Mouse (Mus musculus) layer of hippocampus, adult 9-10 months (tissue): ENCODE measurements at regions not wholly inside any gene's neighbourhood (a gene's known extent, or its start where the extent isn't known, plus 50 kb on each side); places are given as distances from the start of the nearest gene placed in this dataset.
A peak's percentile ranks its signal among the peaks of the same experiment; 100 is the strongest.
"Not testable (repeated sequence)": the region's sequence is repeated elsewhere in the genome, so short reads cannot be mapped to it uniquely, and the experiment has no call there.

ENCODE experiments used
- DNase-seq: peaks from one replicate; pipeline ENCODE4 v3.0.0; 2022; ENCODE audit warnings: low spot score

- DNase-seq = no peak
Observed at GRCm38 (mm10) chrX:50675356-50675755, 165.5 kb upstream of the Stk26 start.

GRCm38 (mm10) chrX:50657835-50658565, 182.8 kb upstream of the Stk26 start:
- peak; percentile 30 for DNase-seq

DNA sequence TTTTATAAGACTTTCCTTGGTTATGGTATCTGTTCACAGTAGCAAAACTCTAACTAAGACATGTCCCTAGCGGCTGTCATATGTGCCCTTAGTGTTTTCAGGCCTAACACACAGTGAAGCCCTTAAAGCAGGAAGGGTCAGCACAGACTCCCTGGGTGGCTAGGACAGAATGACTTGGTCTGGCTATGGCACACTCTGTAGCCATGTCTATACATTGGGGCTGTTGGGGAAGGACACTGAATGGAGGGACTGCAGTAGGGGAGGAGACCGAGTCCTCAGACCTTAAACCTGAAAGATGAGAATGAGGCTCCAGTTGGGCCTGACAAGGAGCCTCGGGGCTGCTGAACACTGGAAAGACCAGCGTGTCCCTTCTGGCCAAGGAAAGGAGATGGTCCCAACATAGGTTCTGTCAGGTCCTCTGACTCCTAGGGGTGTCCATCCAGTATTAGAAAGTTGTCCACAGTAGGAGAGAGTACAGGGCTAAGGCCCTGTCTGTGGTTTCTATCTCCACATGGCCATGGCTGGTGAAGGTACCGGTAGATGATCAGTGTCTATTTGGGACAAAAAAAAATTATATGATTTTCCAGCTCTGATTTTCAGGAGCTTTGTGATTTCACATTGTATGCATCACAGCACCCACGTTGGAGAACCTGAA, 183.5 kb upstream of the Stk26 start:
- DNase-seq = no peak

DNA sequence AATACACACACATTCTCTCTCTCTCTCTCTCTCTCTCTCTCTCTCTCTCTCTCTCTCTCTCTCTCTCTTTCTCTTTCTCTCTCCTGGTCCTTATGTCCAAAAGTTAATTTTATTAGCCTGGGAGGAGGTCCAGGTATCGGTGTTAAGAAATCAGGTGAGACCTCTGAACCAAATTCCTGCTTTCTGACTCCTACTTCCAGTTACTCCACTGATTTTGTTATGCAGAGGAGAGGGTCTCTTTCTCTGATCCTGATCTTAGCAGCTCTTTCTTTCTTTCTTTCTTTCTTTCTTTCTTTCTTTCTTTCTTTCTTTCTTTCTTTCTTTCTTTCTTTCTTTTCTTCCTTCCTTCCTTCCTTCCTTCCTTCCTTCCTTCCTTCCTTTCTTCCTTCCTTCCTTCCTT, 185.5 kb upstream of the Stk26 start:
- not testable (repeated sequence) for DNase-seq

DNA sequence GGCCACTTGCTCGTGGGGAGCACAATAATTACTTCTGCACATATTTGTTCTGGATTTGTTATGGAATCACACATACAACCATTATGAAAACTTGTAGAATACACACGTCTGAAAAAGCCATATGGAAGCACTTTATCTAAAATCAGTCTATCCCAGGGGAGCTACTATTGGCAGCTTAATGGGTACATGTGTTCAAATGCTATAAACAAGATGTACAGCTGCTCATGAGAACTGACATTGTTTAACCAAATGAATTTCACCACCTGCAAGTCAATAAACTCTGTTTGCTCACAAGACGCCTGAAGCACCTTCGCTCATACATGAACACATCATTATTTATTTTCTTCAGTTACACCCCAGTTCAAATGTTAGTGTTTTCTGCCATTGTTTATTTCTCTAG, 199.5 kb upstream of the Stk26 start:
- DNase-seq = no peak

DNA sequence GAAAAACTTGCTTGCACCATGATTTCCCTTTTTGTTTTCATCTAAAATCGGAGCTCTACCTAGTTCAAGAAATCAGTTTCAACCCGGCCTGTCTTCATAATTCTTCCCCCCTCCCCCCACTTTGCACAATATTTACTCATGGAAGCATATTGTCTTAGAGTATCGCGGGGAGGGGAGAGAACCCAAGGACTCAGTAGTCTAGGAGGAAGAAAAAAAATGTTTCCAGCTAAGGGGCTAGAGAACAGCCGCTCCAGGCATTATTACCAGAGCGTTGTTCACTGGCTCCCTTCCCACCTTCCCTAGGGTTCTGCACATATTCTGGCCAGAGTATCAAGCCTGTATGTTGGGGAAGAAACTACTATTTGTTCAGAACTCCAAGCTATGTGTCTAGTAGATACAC, 205.2 kb upstream of the Stk26 start:
- no peak for DNase-seq

- no peak for DNase-seq
Observed at GRCm38 (mm10) chrX:50634842-50635615, 205.8 kb upstream of the Stk26 start.

DNA sequence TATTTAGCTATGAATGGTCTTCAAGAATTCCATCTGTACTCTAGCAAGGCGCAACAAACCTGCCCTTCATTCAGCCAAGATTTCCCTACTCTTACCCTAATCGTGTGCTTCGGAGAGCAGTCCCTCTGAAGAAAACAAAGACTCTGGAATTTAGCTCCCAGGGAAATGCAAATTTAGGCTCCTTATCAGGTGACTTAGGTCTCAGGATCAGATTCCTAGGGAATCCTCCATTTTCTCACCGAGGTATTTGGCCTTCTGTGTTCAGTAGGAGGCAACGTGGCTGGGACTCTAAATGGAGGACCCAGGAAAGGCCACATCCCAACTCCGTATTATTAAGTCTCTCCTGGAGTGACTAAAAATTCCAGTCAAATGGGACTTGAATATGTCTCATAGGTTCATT, 204.2 kb upstream of the Olfr1324 start:
- DNase-seq = no peak

GRCm38 (mm10) chrX:50625336-50625735, 197.0 kb upstream of the Olfr1324 start:
- DNase-seq = no peak

- DNase-seq = peak; percentile 83
Observed at GRCm38 (mm10) chrX:50622984-50623455, 194.7 kb upstream of the Olfr1324 start.

GRCm38 (mm10) chrX:50620909-50621308, 192.6 kb upstream of the Olfr1324 start:
- peak; percentile 71 for DNase-seq

GRCm38 (mm10) chrX:50619919-50620318, 191.6 kb upstream of the Olfr1324 start:
- DNase-seq = peak; percentile 86

GRCm38 (mm10) chrX:50618936-50619335, 190.6 kb upstream of the Olfr1324 start:
- DNase-seq = no peak

GRCm38 (mm10) chrX:50616920-50617319, 188.6 kb upstream of the Olfr1324 start:
- peak; percentile 85 for DNase-seq

DNA sequence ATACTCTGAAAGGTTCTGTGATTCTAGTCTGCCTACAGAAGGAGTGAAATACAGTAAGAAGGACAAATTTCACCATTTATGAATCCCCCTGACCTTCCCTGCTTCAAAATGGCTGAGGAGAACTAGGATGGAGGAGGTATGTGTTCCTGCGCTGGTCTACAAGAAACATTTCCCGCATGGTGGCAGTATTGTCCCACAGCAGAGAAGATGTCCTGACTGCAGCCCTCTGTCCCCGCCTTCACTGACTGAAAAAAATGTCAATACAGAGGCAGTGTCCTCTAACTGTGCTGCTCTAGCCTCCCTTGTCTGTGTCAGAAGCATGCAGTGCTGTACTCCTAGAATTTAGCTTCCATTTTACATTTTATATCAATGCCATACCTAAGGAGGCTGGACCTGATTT, 186.6 kb upstream of the Olfr1324 start:
- DNase-seq = peak; percentile 96

GRCm38 (mm10) chrX:50614367-50614766, 186.1 kb upstream of the Olfr1324 start:
- DNase-seq = peak; percentile 84

- DNase-seq = peak; percentile 98
Observed at GRCm38 (mm10) chrX:50611765-50612591, 183.7 kb upstream of the Olfr1324 start.

DNA sequence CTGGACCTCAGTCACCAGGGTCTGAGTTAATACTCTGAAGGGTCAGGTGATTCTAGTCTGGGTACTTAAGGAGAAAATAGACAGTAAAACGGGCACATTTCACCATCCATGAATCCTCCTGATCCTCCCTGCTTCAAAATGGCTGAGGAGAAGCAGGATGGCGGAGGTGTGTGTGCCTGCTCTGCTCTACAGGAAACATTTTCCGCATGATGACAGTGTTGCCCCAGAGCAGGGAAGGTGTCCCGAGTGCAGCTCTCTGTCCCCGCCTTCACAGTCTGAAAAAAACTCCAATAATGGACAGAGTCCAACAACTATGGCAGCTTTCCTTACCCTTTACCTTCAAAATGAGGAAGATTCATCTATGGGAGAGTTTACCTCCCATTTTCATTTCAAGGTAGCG, 179.8 kb upstream of the Olfr1324 start:
- DNase-seq = not testable (repeated sequence)

GRCm38 (mm10) chrX:50607636-50608035, 179.3 kb upstream of the Olfr1324 start:
- peak; percentile 94 for DNase-seq

DNA sequence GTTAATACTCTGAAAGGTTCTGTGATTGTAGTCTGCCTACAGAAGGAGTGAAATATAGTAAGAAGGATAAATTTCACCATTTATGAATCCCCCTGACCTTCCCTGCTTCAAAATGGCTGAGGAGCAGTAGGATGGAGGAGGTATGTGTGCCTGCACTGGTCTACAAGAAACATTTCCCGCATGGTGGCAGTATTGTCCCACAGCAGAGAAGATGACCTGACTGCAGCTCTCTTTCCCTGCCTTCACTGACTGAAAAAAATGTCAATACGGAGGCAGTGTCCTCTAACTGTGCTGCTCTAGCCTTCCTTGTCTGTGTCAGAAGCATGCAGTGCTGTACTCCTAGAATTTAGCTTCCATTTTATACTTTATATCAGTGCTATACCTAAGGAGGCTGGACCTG, 177.2 kb upstream of the Olfr1324 start:
- peak; percentile 93 for DNase-seq

DNA sequence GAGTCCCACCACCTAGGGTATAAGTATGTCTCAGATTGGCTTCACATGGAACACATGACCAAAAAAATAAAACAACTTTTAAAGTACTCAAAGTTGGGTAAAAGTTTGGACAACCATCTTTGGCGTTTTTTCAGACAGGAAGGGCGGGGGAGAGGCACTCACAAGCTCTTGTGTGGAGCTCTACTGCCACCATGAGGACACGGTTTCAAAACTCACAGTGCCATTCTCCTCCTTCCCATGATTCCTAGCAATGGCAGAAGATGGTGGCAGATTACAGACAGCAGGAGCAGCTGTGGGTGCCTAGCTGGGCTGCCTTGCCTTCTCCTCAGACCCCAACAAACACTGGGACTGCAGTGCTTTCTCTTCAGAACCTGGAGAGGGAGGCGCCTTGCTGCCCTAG, 176.7 kb upstream of the Olfr1324 start:
- DNase-seq = peak; percentile 84

GRCm38 (mm10) chrX:50602881-50603280, 174.6 kb upstream of the Olfr1324 start:
- peak; percentile 100 for DNase-seq
